Mouse (Mus musculus) thymus, postnatal 36 days (tissue): ENCODE data around the gene Vmn2r27.
A peak's percentile ranks its signal among the peaks of the same experiment; 100 is the strongest.

Experiments
- DNase-seq, 2 experiments: peaks; one replicate each; pipeline ENCODE4 v3.0.0; 2022; ENCODE audit warnings: mixed read lengths in 2 of 2

The Vmn2r27 gene

DNA sequence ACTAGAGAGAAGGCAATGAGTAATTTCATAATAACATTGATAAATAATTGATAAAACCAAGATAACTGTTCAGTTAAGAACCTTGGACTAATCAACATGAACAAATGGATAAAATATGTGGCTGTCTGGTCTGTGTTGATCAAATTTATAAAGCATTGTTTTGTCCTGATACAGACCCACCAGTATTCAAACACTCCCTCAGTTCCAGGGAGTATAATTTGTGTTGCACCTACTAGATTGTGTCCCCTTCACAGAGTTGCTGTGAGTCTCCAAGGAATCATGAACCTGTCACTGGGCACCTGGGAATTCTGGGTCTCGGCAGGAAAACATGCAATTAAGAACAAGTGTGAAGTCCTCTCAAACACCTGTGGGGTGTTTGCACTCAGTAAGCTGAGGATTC is at the start of gene Vmn2r27:
Gene Vmn2r27, minus strand, starts transcription at position 101 of the 400 bp plus-strand sequence.
- DNase-seq: no peak

DNA sequence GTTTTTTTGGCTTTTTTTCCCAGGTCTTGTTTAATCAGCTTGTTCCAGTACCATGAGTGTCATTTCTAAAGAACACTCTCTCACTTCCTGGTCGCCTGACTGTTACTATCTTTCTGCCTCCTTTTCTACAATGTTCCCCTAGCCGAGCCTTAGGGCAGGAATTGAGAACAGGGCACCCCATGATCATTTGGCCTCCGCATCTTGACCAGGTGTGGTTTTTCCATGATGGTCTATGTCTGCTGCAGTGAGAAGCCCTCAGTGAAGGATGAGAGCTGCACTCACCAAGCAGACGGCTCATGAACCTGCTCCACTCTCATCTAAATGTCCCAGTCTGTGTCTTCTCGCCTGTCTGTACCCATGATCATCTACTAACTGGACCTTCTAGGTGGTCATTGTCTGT is 46.6 kb upstream of the Vmn2r27 start:
- DNase-seq: no peak

DNA sequence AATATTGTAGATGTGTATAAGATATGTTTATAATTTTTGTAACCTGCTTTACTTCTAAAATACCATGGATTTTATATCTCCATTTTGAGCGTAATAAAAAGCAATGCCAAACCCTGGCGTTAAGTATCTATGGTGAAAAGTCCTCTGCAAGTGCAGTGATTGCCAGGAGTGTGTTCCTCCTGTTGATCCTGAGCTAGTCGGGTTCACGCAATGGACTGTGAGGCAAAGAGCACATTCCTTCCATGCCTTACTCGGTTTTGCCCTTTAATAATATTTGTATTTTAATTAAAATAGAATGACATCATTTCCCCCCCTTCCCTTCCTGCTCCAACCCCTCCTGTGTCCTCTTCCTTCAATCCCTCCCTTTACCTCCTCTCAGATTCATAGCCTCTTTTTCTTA is 46.0 kb upstream of the Vmn2r27 start:
- no peak for DNase-seq

DNA sequence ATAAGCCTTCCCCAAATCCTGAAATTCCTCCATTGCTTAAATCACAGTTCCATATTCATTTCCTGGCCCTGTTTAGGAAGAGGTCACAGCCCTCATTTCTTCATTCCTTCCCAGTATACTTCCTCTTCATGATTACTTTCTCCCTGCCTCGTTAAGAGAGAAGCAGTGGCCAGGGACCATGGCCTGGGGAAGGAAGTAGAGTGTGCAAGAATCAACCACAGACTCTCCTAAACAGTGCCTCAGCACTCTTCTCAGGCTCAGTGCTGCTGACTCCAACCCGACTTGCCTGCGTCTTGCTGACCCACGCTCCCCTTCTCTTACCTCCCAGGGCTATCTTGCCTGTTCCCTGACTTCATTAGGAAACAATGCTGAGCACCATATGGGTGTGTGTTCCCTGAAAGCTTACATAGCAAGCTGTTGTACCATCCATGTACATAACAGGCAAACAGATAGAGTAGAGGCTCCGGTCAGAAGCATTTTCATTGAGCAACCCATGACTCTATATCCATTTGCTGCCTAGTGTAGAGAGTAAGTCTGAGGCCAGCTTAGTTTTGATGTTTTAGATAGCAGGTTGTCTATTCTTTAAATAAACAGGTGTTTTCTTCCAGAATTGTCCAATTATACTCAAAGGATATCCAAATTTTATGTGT is 41.7 kb upstream of the Vmn2r27 start:
- no peak for DNase-seq

DNA sequence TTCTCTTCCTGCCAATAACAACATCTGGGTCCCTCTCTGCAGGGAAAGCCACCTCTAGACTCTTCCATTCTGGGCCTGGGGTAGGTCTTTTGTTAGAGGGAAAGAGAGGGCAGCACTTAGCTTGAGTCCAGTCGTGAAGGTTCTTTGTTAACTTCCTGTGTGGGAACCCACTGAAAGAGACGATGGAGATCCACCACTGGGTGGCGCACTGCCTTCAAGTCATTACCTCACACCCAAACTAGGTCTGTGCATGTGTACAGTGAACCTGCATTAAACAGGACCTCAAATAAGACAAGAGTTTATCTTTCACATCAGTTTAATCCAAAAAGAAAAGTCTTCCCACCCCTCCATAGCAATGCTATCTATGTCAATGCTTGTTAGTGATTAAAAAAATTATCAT is 31.0 kb upstream of the Vmn2r27 start:
- peak; percentile 76 to 79 for DNase-seq

DNA sequence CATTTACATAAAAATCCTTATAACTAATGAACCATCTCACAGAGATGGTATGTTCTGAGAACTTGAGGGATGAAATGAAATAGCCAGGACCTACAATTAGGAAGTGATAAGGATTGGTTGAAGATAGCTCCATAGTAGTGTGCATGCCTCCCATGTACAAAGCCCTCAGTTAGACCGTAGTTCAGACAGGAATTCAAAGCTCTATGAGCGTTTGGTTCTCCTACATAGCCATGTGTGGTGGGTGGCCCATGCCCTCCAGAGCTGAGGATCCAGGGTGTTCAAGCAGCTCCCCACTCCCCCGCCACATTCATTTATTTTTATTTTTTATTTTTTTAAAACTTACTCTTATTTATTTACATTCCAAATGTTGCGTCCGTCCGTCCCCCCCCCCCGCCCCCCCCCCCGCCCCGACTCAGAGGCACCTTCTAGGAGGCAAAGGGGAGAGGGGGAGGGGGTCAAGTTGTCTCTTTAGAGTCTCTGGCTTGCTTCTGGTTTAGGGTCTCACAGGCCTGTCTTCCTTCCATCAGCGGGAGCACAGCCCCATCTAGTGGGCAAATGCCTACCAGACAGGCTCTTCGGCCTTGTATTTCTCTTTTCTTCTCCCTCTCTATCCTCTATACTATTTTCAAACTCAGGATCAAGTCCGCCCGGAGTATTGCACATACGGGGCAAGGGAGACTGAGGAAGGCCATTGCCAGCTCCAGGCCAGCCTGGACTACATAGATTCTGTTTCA is 28.7 kb upstream of the Vmn2r27 start:
- peak; percentile 65 to 66 for DNase-seq

DNA sequence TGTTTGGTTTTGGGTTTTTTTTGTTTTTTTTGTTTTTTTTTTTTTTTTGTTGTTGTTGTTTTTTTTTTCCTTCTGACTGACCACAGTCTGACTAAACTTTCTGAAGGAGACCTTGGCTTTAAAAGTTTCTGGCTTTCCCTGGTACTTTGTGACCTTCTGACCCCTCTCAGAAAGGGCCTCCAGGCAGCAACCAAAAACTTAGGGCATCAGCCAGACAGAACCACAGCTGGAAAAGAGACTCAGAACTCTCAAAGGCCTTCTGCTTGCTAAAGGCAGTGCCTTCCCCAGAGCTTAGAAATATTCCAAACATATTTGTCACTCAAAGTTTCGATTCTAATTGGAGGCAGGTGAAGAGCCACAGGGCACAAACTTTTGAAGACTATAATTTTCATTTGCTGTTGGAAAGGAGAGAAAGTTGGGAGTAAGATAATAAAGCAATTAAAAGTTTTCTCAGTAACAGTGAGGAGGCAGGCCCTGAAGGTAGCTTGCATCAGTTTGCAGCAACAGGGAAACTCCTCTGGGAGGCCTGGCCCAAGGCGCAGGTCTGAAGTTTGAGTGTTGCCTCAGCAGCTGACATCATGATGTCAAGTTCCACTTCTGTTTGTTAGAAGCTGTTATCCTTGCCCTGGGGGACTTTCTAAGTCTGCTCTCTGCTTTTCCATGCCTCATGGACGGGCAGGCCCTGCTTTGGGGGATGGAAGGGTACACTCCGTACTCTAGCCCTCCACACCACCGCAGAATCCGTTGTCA is 24.2 kb upstream of the Vmn2r27 start:
- no peak for DNase-seq

DNA sequence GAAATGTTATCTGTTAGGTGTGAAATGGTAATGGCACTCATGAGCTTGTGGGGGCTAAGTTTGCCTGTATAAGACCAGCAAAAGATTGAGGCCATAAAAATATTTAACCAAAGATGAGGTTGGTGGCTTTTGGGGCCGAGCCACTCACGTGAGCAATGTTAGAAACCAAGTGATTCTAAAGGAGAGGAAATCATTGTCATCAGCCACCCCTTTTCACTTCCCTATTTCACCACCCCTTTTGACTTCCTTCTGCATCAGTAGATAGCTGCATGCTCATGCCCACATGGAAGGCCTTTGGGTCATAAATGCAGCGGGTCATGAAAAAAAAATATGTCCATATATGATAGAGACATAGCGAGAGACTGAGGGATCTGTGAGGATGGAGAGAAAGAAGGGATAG is 29.5 kb downstream of the Vmn2r27 start:
- no peak for DNase-seq

DNA sequence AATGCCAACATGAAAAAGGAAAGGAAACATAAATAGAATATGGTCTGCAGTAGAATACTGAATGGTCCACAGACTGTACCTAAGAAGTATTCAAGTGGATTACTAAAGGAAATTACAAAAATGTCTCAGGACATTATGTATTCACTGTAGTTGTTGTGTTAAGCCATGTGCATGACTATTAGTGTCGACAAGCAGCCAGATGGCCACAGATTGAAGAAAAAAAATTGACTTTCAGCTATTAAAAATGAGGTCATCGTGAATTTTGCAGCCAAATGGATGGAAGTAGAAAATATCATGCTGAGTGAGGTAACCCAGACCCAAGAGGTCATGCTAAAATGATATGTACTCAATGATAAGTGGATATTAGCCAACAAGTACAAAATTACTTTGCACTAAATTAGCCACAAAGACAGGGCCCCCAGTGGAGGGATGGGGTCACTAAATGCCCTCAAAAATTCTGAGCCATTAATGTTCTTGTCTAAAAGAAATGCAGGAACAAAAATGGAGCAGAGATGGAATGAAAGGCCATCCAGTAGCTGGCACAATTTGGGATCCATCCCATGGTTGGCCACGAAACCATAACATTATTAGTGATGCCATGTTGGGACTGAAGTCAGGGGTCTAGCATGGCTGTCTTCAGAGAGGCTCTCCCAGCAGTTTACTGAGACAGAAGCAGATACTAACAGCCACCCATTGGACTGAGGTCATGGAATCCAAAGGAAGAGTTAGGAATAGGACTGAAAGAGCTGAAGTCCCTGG is 63.0 kb downstream of the Vmn2r27 start:
- no peak for DNase-seq

DNA sequence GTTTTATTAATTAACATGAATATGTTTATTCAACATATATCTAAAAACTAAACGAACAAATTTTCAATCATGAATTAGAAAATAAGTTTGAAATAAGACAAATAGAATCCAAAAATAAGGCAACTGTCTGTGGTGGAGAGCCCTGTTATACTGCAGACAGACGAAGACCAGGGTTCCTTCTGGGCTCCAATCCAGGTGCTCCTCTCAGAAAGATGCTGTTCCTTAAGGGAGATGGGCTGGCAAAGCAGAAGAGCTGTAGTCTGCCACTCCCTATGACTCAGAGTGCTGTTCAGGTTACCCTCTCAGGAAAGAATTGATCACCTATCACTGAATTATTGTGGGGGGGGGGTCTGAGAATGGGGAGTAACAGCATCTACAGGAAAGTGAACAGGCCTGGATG is 65.1 kb downstream of the Vmn2r27 start:
- DNase-seq: no peak

DNA sequence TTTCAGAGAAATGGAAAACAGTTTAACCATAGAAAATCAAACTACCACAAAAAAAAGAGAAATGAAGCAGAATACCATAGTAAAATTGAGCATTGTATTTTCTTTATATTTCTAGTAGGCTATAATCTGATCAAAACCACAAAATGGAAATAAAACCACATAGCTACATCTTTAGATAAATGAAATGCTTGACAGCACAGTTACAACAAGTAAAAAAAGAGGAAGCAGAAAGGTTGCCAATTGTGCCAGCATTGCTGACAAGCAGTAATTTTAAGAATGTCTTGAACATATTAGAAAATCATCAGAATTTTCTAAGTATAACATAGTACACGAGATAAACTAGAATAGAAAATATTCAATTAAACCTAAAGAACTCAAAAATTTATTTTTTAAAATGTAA is 81.8 kb downstream of the Vmn2r27 start:
- DNase-seq: no peak
